Mouse (Mus musculus) liver, postnatal 0 days (tissue): ENCODE results near the gene C1qtnf2.

Source experiments
- CTCF ChIP-seq: sonication (generic); IDR thresholded peaks from 2 replicates; pipeline ENCODE4 v1.5.1; 2016; ENCODE audit warnings: antibody characterized with exemption, low read depth
- EP300 ChIP-seq: IDR thresholded peaks from 2 replicates; pipeline ENCODE4 v1.6.1; 2016; ENCODE audit warnings: antibody characterized with exemption, low read depth, mild to moderate bottlenecking

GRCm38 (mm10) chr11:43517641-43518040, 43.6 kb downstream of the C1qtnf2 start:
- TF ChIP-seq CTCF = no peak
- TF ChIP-seq EP300 = no peak
